Mouse (Mus musculus) MEL-GATA-1-ER (cell line): ENCODE measurements at regions not wholly inside any gene's neighbourhood (a gene's known extent, or its start where the extent isn't known, plus 50 kb on each side); places are given as distances from the start of the nearest gene placed in this dataset.

ENCODE experiments used
- DNase-seq: peaks from one replicate; pipeline ENCODE4 v3.0.0-alpha.2; 2012; ENCODE audit warnings: low read depth; ENCODE audit errors: extremely low read depth

DNA sequence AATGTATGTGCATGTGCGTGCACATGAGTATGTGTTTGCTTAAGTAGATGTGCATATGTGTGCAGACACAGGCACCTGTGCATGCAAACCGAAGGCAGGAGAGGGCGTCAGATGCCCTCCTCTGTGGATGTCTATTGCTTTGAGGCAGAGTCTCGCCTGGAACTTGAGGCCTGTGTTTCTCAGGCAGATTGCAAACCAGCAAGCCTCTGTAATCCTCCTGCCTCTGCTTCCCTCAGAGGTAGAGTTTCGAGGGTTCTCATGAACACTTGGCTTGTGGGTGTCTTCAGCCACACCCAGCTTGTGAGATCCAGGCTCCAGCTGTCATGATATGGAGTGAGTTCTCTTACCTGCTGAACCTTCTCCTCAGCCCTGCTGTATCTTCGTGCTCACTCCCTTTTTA is 134.4 kb downstream of the Rchy1 start:
- DNase-seq: no peak

DNA sequence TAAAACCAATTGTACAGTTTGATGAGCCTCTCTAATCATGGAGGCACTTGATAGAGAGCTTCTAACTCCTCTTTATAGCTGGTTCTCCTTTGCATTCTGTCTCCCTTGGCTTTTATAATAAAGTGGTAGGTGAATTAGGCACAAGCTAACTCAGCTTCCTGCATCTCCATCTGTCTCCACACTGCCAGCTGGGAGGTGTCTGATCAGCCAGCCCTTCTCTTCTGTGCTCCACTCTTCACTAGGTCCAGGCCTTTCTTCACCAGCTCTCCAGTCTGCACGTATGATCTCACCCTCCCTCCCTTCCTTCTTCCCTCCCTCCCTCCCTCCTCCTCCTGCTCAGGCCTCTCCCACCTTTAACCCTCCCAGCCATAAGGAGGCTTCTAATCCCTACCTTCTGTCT is 136.2 kb downstream of the Rchy1 start:
- DNase-seq: no peak

DNA sequence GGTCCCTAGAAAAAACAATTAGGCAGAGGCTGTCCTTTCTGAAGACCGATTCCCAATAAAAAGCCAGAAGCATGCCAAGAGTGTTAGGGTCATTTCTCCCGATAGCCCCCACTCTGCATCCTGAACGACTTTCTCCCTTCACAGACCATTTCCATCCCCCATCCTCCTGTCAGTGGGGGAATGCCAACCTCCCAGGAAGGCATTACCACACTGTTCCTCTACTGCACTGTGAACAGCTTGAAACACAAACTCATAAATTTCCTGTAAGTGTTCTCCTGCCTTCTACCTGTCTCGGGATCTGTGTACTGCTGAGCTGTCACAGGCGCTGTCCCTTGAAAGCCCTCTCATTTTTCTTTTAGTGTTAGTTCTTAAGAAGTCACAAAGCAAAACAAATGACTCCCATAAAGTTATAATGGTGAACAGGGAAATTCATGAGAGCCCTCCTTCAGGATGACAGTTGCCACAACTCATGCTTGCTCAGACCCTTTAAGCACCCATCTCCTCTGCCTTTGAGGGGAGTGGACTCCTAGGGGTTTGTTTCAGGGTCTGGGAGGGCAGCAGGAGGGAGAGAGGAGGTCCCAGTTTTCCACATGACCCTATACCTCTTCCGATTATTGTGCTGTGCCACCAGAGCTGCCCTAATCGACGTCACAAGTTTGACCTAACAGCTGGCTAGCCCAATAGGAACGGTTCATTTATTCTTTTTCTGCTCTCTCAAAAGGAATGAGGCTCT is 139.9 kb downstream of the Rchy1 start:
- no peak for DNase-seq

DNA sequence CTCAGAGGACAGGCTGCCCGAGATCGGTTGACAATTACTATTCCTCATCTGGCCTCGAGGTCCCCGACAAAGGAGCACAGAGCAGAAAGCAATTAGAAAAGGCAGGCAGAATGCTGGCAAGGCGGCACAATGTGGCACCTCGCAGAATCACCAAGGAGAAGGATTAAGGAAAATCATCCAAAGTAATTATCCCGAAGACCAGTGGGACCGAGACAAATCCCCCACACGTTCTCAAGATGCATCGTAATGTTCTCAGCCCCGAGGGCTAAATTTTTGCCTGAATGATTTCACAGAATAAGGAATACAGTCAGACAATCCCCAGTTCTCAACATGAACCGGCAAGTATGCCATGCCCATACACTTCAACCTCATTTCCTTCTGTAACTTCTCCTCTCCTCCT is 144.1 kb downstream of the Rchy1 start:
- DNase-seq: no peak

DNA sequence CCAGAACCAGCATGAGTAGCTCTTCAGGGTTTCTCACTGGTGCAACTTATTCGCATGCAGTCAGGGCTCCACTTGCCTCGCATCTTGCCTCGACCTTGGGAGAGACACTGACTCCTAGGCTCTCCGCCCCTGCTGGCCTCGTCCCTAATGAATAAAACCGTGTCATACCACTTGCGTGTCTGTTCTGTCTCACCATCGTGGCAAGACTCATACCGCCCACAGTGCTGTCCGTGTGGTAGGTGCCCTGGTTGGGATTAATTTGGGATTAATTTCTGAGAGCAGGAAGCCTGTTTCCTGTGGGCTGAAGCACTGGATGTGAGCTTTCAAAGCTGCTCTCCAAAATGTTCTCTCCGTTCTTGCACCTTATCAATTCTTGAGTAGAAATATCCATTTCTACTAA is 144.7 kb downstream of the Rchy1 start:
- DNase-seq: no peak

DNA sequence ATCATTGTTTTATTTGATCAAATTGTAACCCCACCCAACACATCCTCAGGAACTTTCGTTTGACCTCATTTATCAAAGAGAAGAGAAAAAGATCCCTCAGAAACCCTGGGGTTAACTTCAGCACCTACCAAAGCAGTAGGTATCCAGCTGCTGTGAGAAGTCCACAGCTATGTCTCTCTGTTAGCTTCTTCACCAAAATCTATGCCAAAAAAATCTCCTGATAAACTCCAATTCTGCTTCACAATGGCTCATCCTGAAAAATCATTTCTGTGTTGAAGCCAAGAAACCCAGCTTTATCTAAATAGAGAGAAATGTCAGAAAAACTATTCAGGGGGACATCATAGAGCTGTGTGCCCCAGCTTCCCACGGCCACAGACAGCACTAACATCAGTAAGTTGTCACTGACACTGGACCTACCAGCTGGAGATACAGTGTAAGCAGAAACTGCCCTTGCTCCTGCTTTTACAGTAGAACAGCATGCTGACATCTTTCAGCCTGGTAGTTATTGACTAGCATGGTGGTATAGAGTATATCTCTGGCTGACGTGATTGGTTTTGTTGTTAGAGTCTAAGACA is 146.4 kb downstream of the Rchy1 start:
- no peak for DNase-seq

DNA sequence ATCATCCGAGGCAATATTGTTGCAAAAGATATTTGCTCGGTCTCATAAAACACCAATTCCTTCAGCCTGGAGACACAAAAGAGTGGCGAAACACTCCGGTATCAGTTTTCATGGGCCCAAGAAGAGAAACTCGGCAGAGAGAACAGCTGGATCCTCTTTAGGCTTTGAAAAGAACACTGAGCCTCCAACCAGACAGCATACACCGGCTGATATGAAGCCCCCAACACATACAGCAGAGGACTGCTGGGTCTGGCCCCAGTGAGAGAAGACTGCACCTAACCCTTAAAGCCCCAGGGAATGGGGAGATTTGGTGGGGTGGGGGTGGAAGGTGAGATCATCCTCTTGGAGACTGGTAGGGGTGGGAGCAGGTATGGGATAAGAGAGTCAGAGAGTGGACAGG is 147.9 kb downstream of the Rchy1 start:
- DNase-seq: no peak

DNA sequence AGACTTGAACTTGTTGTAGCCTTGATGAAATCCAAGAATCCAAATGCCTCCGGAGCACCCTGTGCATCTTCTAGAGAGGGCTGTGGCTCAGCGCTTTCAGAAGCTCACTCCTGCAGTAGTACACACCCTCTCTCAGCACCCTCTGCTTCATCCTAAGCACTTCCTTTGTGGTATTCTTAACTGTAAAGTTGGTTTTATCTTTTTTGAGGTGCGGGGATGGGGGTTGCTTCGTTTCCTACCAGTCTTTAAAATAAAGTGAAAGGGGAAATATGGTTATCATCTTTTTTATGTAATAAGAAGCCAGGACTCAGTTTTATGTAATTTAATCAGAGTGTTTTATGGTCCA is 148.5 kb downstream of the Rchy1 start:
- peak; percentile 94 for DNase-seq

DNA sequence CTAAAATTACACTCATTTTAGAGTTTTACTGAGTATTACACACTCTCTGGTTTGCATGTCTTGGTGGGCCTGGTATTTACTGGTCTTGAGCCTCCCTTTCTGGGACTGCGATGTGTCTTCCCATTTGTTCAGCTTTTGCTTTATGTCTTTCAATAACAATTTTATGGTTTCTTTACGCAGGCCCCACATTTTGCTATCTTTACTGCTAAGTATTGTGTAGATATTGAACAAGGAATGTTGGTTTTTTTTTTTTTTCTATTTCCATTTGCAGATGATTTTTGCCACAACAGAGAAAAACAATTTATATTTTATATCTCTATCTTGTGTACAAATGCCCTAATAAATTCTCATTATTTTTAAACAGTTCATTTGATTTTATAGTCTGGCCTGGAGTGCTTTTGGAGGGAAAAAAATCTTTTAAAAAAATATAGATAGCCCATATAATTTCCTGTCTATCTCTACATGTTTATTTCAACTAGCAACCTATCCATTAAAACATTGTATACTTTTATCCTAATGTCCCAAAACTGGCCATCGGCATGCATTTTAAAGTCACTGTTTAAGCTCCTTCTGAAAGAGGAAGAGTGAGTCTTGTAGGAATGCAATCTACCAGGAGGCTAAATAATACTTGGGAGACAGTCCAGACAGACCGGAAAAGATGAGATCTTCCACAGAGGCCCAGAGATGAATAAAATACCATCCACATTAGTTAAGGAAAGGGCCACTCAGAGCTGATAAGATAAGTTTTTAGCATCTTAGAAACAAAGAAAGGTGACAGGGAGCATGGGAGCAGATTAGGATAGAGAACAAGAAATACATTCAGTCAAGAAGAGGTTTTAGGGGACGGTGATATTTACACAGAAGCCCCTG is 149.1 kb downstream of the Rchy1 start:
- no peak for DNase-seq

DNA sequence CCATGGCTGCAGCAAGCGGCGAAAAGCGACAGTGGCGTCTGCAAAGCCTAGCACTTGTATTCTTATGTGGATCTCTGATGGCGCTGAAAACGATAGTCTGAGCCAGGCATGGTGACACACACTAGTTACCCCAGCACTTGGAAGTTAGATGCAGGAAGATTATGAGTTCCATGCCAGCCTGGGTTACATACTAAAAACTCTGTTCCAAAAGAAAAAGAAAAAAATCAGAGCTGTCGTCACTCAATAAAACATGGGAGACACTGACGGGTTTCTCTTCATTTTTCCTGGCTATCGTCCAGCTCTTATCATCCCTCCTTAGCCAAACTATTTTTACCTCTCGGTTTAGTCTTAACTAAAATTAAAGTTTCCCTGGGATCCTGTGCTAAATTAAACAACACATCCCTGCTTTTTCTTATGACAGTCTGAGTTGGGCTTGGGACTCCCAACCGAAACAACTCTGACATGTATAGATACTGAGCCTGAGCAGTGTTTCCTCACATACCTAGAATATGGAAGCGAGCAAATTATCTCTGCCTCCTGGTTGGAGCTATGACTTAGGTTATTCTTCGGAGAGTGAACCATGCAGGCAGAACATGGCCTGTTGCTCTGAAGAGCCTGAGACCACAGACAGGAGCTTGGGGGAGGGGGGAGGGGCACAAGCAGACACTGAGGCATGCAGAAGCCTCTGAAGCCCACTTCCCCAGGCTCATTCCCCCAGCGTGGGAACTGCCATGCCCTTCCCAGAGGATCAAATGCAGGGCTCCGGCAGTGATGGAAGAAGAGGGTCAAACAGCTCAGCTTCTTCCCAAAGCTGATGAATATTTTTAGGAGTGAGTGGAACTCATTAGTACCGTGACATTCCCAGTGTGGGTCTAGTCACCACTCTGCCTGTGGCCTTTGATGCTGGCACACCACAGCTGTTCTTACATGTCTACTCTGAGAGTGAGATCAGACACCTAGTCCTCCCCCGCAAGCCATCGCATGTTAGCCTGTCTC is 155.5 kb downstream of the Rchy1 start:
- DNase-seq: no peak

DNA sequence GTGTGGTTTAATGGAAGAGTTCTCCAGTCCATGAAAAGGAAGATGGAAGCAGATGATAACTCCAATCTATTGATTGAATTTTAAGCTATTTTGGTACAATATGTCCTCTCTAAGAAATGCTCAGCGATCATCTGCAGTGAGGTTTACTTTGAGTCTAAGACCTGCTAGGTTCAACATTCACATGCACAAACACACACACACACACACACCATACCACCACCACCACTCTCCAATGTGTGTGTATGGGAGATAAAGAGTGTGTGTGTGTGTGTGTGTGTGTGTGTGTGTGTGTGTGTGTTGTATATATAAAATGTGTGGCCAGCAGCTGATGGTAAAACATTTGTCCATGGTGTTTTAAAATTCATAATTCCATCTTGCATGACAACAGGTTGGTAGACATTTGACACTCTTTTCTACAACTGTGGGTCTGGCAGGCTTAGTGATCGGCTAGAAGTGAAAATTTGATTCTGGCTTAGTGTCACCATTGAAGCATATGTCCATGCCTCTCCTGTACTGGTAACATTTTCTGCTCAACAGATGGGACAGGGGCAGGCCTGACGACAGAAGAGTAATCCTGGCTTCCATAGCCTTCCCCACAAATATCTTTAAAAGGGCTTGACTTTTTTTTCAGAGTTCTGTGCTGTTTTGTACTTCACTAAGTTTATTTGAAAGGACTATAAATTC is 161.4 kb downstream of the Rchy1 start:
- no peak for DNase-seq

DNA sequence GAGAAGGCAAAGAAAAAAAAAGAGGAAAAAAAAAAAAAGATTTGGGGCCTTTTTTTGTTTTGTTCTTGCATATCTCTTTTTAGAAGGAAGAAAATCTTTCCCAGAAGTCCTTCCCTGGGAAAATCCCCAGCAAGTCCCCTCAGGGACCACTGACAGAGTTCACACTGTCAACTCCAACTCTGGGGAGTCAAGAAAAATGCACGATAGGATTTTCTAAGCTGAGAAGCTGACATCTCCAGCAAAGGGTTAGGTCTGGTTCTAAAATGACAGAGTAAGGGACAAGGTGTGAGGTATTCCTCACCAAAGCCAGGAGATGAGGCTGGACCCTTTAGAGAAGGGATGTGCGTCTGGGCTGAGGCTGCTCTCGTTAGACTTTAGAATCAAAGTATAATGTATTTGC is 165.5 kb downstream of the Rchy1 start:
- no peak for DNase-seq

DNA sequence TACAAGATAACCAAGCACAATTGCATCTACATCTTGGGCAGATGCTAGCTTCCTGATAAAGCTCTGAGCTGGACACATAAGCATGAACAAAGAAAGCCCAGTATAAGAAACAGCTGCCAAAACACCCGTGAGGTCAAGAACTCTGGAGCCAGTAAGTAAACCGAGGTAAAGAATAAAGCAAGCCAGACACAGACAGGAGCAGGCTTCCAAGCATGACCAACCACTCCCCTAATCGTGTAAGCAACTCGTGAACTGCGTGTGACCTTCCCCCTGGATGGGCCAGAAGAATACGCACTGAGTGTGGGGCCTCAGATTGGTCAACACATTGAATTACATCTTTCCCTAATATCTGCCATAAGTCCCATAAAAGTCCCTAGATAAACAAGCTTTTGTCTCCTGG is 170.1 kb downstream of the Rchy1 start:
- no peak for DNase-seq

DNA sequence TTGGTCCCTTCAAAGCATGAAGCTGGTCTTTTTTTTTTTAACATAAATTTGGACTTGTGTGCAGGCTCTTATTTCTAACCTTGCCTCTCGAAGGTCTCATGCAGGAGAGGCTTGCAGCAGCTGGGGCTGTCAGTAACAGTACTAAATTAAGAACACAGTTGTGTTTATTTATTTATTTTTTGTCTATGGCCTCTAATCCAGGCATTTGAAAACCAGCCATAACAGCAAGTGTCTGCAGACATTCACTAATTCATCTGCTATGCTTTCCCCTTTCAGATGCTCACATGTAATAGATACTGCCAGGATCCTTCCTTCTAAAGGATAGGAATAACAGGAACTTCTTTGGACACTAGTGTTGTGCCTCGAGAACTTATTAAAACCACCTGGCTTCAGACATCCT is 172.5 kb downstream of the Rchy1 start:
- DNase-seq: no peak

DNA sequence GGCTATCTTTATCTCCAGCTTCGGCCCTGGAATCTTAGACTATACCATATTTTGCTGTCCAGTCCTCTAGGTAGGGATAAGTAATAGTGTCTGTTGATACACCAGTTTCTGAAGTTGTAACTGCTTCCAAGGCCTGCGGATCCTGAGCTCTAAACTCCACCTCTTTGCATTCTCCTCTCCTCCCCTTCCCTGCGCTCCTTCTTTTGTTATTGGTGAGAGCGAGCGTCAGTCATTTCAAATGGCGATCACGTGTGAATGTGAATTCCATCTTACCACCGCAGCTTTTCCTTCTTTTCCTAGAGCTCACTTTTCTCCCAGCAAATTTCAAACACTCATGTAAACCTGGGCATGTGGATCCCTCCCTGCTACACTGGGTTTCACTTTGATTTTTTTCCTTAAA is 178.9 kb downstream of the Rchy1 start:
- DNase-seq: no peak

DNA sequence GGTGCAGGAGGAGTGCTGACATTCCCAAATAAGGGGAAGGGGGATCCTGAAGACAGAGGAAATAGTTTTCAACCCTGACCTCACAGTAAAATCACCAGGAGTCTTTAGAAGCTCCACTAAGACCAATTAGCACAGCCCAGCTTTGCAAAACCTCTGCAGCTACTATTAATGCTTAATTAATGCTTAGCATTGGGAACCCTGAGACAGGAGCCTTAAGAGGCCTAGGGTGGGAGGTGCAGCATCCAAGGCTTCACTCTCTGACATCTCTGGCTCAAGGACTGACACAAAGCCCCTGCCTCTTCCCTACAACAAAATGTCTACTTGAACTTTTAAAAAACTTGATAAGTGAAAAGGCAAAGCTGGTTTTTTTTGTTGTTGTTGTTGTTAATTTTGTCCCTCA is 185.9 kb downstream of the Rchy1 start:
- no peak for DNase-seq

DNA sequence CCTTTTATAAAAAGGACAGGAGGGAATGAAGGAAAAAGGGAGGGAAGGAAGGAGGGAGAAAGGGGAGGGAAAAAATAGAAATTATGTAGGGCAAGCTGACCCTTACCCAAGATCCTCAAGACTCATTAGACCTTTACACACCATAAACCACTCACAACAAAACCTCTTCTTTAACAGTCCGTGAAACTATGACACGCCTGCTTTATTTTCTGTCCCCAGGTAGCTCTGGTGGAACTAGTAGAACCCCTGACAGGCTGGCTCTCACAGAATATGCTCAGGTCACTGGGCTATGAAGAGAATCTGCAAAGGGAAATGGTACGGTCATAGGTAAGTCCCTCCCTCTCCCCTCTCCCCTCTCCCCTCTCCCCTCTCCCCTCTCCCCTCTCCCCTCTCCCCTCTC is 188.8 kb downstream of the Rchy1 start:
- DNase-seq: no peak

DNA sequence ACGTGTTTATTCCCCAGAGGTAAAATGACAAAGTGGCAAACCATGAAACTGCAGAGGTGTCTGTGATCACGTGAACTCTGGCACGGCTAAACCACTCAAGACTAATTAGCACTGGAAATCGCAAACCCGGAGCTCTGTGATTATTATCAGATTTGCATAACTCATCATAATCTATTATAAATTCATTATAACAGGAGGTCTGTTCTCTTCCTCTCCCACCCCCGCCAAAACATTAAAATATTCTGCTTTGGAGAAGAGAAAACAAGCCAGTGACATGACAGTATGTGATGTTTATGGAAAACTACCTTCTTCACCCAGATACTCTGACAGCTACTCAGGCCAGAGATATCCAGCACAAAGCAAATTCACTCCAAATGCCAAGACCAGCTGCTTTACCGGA is 195.0 kb downstream of the Rchy1 start:
- no peak for DNase-seq

DNA sequence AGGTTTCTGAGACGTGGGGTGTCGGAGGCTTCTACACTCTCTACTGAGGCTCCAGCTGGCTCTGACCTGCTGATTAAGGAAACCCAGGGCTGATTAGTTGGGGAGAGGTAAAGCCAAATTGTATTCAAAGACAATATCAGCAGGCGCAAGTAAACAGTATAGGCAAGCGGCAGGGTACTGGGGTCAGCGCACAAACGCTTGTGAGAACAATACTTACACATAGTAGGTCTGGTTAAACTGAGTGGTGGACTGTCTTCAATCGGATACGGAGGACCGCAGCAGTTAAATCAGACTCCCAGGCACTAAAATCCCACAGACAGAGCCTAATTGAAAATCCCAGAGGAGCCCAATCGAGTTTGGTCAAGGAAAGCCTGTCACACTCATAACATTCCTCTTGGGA is 195.8 kb downstream of the Rchy1 start:
- DNase-seq: no peak

DNA sequence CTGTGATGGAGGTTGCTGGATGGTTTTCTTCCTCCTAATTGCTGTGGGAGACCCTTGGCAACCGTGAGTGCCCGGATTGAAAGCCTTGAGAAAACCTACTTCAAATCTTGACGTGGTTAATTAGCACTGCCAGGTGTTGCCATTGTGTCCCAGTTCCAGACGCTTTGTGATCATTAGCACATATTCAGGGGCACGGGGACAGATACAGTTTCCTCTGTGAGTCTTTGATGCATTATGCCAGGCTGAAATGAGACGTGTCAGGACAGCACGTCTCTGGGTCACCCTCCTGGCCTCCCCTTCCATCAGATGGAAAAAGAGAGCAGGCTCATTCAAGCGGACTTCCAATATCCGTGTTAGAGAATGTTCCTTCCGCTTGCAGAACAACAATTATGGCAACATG is 198.2 kb downstream of the Rchy1 start:
- no peak for DNase-seq

DNA sequence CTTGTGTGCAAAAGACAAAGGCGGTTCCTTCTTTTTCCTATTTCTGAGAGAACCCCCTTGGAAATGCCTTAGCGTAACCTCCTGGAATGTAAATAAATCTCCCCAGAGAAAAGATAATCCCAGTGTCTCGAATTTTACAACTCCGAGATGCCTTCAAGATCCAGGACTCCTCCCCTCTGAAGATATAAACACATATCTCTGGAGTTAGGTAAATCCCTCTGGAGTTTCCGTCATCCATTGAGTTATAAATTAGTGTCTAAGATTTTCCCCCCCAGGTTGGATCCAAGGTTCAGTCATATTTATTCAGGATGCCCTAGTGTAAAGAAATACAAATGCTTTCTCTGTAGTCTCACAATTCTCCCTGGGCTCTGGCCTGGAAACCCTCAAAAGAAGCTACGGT is 200.3 kb downstream of the Rchy1 start:
- no peak for DNase-seq
